Mouse (Mus musculus): ENCODE measurements around the gene Ppfia1. TPM values are rescaled to one million over a fixed set of nuclear protein-coding genes. Genes with fewer than 3 reads are reported as not detected.

Ppfia1 gene
- polyA plus RNA-seq, 1 experiment from 2014 or later = 25.0 TPM

DNA sequence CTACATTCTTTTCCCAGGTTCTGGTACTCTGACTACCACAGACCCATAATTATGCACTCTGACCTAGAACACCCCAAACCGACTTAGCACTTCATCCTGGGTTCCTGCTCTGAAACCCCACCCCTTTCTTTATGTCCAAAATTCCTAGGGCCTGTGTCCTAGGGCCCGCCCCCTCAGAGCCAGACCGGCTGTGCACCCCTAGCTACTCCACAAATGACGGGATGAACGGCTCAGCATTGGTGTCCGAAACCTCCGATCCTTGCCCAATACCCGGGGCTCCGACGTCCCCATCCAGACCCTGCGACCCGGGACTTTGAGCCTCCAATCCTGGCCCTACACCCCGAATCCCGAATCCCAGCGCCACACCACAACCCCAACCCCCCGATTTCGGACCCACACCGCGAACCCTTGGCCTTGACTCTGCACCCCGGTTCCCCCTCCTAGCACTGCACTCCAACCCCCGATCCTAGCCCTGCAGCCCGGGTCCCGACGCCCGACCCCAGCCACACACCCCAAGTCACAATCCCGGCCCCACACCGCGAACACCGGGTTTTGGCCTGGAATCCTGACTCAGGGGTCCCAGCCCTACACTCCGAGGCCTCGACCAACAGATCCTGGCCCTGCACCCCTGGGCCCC is 83.5 kb downstream of the Ppfia1 start:
- Histone ChIP-seq H3K27ac (replicated peaks in 1 of 2; ENCODE audit: control insufficient read depth in 1 of 2, insufficient read depth in 1 of 2, low read depth in 2 of 2, low read length in 2 of 2) (peak overlapping the region; percentile 69 to 88), H3K9me3 (ENCODE audit: control insufficient read depth, low read length) (no peaks in the 10 kb centered on the region), H3K4me2 (ENCODE audit: low read length) (peak overlapping the region; percentile 88), H3K27me3 (ENCODE audit: control insufficient read depth, insufficient read depth, low read length) (no peaks in the 10 kb centered on the region), H3K4me3 (ENCODE audit: control insufficient read depth in 1 of 2, insufficient read depth in 1 of 2, low read depth in 1 of 2, low read length in 2 of 2) (peak overlapping the region; percentile 75 to 93), H3K9ac (ENCODE audit: low read length) (peak overlapping the region; percentile 97), H3K4me1 (ENCODE audit: control insufficient read depth in 2 of 2, insufficient read depth in 2 of 2, low read length in 2 of 2) (peaks cover 13 to 24% of the 10 kb centered on the region in 2 experiments), H3K36me3 (ENCODE audit: control insufficient read depth, insufficient read depth, low read length) (peaks cover 10% of the 10 kb centered on the region)
- ATAC-seq (ENCODE audit: insufficient number of reproducible peaks, insufficient read depth, low FRiP score, low read depth) = peak; percentile 36; the same call in 1 of the 2 replicates
- WGBS = 1% methylated on average over 31 of the region's 31 CpGs

DNA sequence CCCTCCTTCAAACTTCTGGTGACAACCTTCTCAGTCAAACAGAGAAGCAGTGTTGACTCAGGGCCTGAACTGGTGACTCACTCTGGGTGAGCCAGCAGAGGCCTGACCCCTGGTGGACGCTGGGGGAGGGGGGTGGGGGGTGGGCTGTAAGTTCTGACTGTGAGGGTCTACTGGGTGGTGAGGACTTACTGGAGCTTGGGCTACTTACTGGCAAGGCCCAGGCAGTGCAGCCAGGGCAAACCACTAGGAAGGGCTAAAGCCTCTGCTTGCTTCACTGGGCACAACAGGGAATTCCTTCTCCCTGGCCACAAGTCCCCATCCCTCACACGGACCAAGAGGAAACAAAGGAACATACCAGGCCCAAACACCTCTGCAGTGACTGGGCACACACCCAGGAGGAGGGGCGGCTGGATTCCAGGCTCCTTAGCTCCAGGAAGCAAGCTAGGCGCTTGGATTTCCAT is 84.3 kb downstream of the Ppfia1 start:
- Histone ChIP-seq H3K4me2 (ENCODE audit: low read length) (peak overlapping the region; percentile 88), H3K9ac (ENCODE audit: low read length) (peak overlapping the region; percentile 97), H3K4me3 (ENCODE audit: control insufficient read depth in 1 of 2, insufficient read depth in 1 of 2, low read depth in 1 of 2, low read length in 2 of 2) (peak overlapping the region; percentile 75 to 93), H3K27me3 (ENCODE audit: control insufficient read depth, insufficient read depth, low read length) (no peaks in the 10 kb centered on the region), H3K9me3 (ENCODE audit: control insufficient read depth, low read length) (no peaks in the 10 kb centered on the region), H3K27ac (replicated peaks in 1 of 2; ENCODE audit: control insufficient read depth in 1 of 2, insufficient read depth in 1 of 2, low read depth in 2 of 2, low read length in 2 of 2) (peak overlapping the region; percentile 69 to 88), H3K4me1 (ENCODE audit: control insufficient read depth in 2 of 2, insufficient read depth in 2 of 2, low read length in 2 of 2) (peaks cover 13 to 24% of the 10 kb centered on the region in 2 experiments), H3K36me3 (ENCODE audit: control insufficient read depth, insufficient read depth, low read length) (peaks cover 19% of the 10 kb centered on the region)
- 0 out of 2 replicates have a peak, but pooled peaks have one; percentile 15 for ATAC-seq (ENCODE audit: insufficient number of reproducible peaks, insufficient read depth, low FRiP score, low read depth)
- 9% methylated on average over 4 of the region's 4 CpGs for WGBS

DNA sequence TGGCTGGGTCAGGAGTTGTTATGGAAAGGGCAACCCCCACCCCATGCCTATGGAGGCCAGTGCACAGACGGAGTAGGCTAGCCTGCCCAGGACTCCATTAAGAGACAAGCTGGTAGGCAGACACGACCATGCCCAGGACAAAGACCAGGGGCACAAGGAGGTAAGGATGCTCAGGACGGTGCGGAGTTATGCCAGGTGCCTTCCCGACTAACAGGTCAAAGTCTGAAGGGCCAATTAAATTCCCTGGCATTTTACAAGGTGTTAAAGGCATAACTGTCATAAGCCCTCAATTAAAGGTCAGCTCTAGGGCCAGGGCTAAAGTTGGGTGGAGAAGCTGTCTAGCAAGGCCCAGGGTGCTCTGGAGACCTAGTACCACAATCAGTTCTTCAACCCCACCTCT is 84.8 kb downstream of the Ppfia1 start:
- no peak for ATAC-seq (ENCODE audit: insufficient number of reproducible peaks, insufficient read depth, low FRiP score, low read depth)
- no peaks in the 10 kb centered on the region for H3K27me3 ChIP-seq (ENCODE audit: control insufficient read depth, insufficient read depth, low read length)
- H3K4me1 ChIP-seq (ENCODE audit: control insufficient read depth in 2 of 2, insufficient read depth in 2 of 2, low read length in 2 of 2) = peaks cover 13 to 20% of the 10 kb centered on the region in 2 experiments
- peak overlapping the region in 1 of 2 experiments; percentile 88; a peak in 1 of 4 replicates for H3K27ac ChIP-seq (replicated peaks in 1 of 2; ENCODE audit: control insufficient read depth in 1 of 2, insufficient read depth in 1 of 2, low read depth in 2 of 2, low read length in 2 of 2)
- H3K4me3 ChIP-seq (ENCODE audit: control insufficient read depth in 1 of 2, insufficient read depth in 1 of 2, low read depth in 1 of 2, low read length in 2 of 2) = peak overlapping the region in 1 of 2 experiments; percentile 93; a peak in 2 of 4 replicates
- H3K9me3 ChIP-seq (ENCODE audit: control insufficient read depth, low read length) = no peaks in the 10 kb centered on the region
- peaks cover 23% of the 10 kb centered on the region for H3K36me3 ChIP-seq (ENCODE audit: control insufficient read depth, insufficient read depth, low read length)
- H3K4me2 ChIP-seq (ENCODE audit: low read length) = peak overlapping the region; percentile 88
- H3K9ac ChIP-seq (ENCODE audit: low read length) = peak overlapping the region; percentile 97; the same call in 1 of the 2 replicates
- 83% methylated on average over 5 of the region's 5 CpGs for WGBS

DNA sequence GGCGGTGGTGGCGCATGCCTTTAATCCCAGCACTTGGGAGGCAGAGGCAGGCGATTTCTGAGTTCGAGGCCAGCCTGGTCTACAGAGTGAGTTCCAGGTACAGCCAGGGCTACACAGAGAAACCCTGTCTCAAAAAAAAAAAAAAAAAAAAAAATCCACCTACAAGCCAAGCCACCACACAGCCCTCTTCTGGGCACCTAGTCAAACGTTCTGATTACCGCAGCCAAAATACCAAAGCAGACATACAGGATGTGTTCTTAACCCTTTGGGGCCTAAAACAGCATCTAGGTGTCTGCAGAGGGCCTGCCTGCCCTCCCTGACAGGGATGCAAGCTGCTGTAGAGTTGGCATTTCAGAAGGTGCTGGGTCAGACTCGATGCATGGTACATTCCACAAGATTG is 91.0 kb downstream of the Ppfia1 start:
- H3K36me3 ChIP-seq (ENCODE audit: control insufficient read depth, insufficient read depth, low read length) = peaks cover 85% of the 10 kb centered on the region
- WGBS = 78% methylated on average over 7 of the region's 7 CpGs
- H3K27ac ChIP-seq (replicated peaks in 1 of 2; ENCODE audit: control insufficient read depth in 1 of 2, insufficient read depth in 1 of 2, low read depth in 2 of 2, low read length in 2 of 2) = no peak overlapping the region
- H3K4me3 ChIP-seq (ENCODE audit: control insufficient read depth in 1 of 2, insufficient read depth in 1 of 2, low read depth in 1 of 2, low read length in 2 of 2) = no peak overlapping the region
- no peaks in the 10 kb centered on the region for H3K27me3 ChIP-seq (ENCODE audit: control insufficient read depth, insufficient read depth, low read length)
- ATAC-seq (ENCODE audit: insufficient number of reproducible peaks, insufficient read depth, low FRiP score, low read depth) = no peak
- no peak overlapping the region for H3K9ac ChIP-seq (ENCODE audit: low read length)
- no peaks in the 10 kb centered on the region for H3K9me3 ChIP-seq (ENCODE audit: control insufficient read depth, low read length)
- no peaks in the 10 kb centered on the region for H3K4me1 ChIP-seq (ENCODE audit: control insufficient read depth in 2 of 2, insufficient read depth in 2 of 2, low read length in 2 of 2)
- no peak overlapping the region for H3K4me2 ChIP-seq (ENCODE audit: low read length)

DNA sequence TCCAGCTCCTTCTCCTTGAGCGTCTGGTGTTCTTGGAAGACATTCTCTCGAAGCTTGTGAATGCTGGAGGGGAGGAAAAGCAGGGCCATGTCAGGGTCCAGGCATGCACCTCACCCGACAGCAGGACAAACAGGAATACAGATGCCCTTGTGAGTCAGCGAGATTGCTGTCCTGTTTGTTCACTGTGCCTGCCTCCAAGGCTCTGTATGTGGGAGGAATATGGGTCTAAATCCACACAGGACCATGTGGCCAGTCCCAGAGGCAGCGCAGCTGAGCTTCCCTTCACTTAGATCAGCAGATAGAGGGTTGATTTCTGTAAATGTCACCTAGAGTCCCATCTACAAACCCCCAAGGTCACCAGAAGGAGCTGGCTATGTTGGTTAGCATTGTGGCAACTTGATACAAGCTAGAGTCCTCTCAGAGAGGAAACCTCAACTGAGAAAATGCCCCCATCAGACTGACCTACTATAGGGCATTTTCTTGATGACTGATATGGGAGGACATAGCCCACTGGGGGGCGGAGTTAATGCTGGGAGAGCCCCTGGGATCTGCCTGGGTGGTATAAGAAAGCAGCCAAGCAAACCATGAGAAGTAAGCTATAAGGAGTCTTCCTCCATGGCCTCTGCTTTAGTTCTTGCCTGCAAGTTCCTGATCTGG is 92.2 kb downstream of the Ppfia1 start:
- Histone ChIP-seq H3K4me2 (ENCODE audit: low read length) (no peak overlapping the region), H3K9me3 (ENCODE audit: control insufficient read depth, low read length) (no peaks in the 10 kb centered on the region), H3K36me3 (ENCODE audit: control insufficient read depth, insufficient read depth, low read length) (peaks cover 97% of the 10 kb centered on the region), H3K9ac (ENCODE audit: low read length) (no peak overlapping the region), H3K27me3 (ENCODE audit: control insufficient read depth, insufficient read depth, low read length) (no peaks in the 10 kb centered on the region), H3K27ac (replicated peaks in 1 of 2; ENCODE audit: control insufficient read depth in 1 of 2, insufficient read depth in 1 of 2, low read depth in 2 of 2, low read length in 2 of 2) (no peak overlapping the region), H3K4me3 (ENCODE audit: control insufficient read depth in 1 of 2, insufficient read depth in 1 of 2, low read depth in 1 of 2, low read length in 2 of 2) (no peak overlapping the region), H3K4me1 (ENCODE audit: control insufficient read depth in 2 of 2, insufficient read depth in 2 of 2, low read length in 2 of 2) (no peaks in the 10 kb centered on the region)
- no peak for ATAC-seq (ENCODE audit: insufficient number of reproducible peaks, insufficient read depth, low FRiP score, low read depth)
- 88% methylated on average over 6 of the region's 6 CpGs for WGBS

DNA sequence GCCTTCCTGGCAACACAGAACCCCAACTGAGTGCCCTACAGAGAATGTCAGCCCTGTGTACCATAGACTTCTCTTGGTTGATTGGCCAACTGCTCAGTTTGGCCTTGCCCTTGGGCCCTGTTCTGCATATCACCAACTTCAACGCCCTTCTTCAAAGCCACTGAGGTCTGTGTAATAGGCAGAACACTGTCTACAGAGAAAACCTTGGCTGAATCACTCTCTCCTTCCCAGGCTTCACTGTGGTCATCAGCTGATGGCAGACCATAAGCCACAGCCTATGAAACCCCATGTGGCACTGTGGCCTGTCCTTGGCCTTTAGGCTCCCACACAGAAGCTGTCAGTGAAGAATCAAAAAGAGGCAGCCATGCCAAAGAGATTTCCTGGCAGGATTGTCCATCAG is 94.6 kb downstream of the Ppfia1 start:
- Histone ChIP-seq H3K9ac (ENCODE audit: low read length) (no peak overlapping the region), H3K36me3 (ENCODE audit: control insufficient read depth, insufficient read depth, low read length) (peaks cover 100% of the 10 kb centered on the region), H3K27me3 (ENCODE audit: control insufficient read depth, insufficient read depth, low read length) (no peaks in the 10 kb centered on the region), H3K4me3 (ENCODE audit: control insufficient read depth in 1 of 2, insufficient read depth in 1 of 2, low read depth in 1 of 2, low read length in 2 of 2) (no peak overlapping the region), H3K4me1 (ENCODE audit: control insufficient read depth in 2 of 2, insufficient read depth in 2 of 2, low read length in 2 of 2) (no peaks in the 10 kb centered on the region), H3K4me2 (ENCODE audit: low read length) (no peak overlapping the region), H3K9me3 (ENCODE audit: control insufficient read depth, low read length) (no peaks in the 10 kb centered on the region), H3K27ac (replicated peaks in 1 of 2; ENCODE audit: control insufficient read depth in 1 of 2, insufficient read depth in 1 of 2, low read depth in 2 of 2, low read length in 2 of 2) (no peak overlapping the region)
- no peak for ATAC-seq (ENCODE audit: insufficient number of reproducible peaks, insufficient read depth, low FRiP score, low read depth)
- 88% methylated on average over 1 of the region's 1 CpGs for WGBS

DNA sequence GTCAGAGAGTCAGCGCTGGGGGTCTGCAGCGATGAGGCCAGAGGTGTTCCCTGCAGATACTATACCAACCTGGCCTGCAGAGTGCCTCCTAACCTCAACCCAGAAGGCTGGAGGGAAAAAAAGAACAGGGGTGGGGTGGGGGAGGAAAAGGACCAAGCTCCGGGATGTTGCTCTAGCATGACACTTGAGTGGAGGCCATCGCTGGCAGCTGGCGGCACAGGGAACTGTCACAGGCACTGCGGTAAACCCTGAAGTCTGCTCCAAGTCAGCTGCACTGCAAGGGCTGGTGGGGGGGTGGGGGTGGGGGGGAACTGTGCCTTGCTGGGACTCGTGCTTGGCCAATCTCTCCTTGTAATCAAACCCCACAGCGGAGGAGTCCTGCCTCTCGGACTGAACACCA is 102.9 kb downstream of the Ppfia1 start:
- no peak for ATAC-seq (ENCODE audit: insufficient number of reproducible peaks, insufficient read depth, low FRiP score, low read depth)
- Histone ChIP-seq H3K36me3 (ENCODE audit: control insufficient read depth, insufficient read depth, low read length) (peaks cover 98% of the 10 kb centered on the region), H3K4me2 (ENCODE audit: low read length) (no peak overlapping the region), H3K9me3 (ENCODE audit: control insufficient read depth, low read length) (no peaks in the 10 kb centered on the region), H3K9ac (ENCODE audit: low read length) (no peak overlapping the region), H3K4me3 (ENCODE audit: control insufficient read depth in 1 of 2, insufficient read depth in 1 of 2, low read depth in 1 of 2, low read length in 2 of 2) (no peak overlapping the region), H3K27ac (replicated peaks in 1 of 2; ENCODE audit: control insufficient read depth in 1 of 2, insufficient read depth in 1 of 2, low read depth in 2 of 2, low read length in 2 of 2) (no peak overlapping the region), H3K4me1 (ENCODE audit: control insufficient read depth in 2 of 2, insufficient read depth in 2 of 2, low read length in 2 of 2) (peaks cover 2 to 6% of the 10 kb centered on the region in 2 experiments; a peak in 3 of 4 replicates), H3K27me3 (ENCODE audit: control insufficient read depth, insufficient read depth, low read length) (no peaks in the 10 kb centered on the region)
- WGBS = 85% methylated on average over 9 of the region's 9 CpGs

All from heart, embryonic 14.5 days (tissue).